Comparison of ENCODE assay signal across 8 mouse cellular contexts in the genomic region with DNA sequence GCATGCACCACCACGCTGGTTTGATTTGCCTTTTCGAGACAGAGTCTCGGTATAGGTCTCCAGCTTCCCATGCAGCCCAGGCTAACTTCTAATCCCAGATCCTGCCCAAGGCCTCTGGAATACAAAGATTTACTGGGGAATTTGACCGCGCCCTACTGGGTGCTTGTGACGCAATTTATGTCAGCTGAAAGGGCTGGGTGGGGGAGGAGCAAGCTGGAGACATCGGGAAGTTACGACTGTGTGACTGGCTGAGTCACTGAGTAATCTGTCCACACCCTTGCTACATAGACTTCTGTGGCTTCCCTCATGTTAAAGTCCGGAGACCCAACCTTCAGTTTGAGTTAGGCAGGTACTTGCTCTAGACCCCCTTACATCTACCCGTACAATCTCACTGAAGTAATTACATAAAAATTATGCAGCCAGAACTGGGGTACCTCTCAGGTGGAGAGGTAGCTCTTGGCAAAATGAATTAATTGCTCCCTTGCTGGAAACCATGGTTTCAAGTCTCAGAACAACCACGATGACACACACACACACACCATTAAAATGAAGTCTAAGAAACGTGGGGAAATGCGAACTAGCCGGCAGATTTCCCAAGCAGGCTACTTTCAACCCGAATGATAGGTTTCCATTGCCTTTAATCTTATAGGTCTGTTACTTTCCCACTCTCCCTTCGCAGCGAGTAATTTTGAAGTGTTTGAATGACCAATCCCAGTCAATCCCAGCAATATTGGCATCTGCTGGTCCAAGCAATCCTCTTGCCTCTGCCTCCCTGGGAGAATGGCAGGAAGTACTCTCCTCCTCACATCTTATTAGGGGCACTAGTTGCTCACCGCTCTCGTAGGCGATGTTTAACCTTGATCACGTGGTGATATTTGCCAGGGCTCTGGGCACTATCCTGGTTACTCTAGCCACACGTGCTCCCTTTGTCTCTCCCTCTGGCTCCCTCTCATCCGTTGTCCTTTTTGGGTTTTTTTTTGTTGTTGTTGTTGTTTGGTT. TPM values are rescaled to one million over a fixed set of nuclear protein-coding genes. Genes with fewer than 3 reads are reported as not detected.
DNase-seq lines count a peak whose midpoint lies in the region; ATAC-seq and TF ChIP-seq lines count a peak whose summit lies in the region.

A gene (minus strand): TSS at position 115 of the 999 bp plus-strand sequence.

- peak; percentile 100 for DNase-seq in R1 (ENCODE audit: low read depth, low spot score)
- DNase-seq in forebrain, postnatal 0 days, result no peak
- no peak for DNase-seq in hindbrain, embryonic 14.5 days (ENCODE audit: low spot score)
- DNase-seq in kidney, postnatal 14 days, result no peak
- no peak for DNase-seq in kidney, adult 9 months

- no peak for TF ChIP-seq CTCF in C2C12 (IDR thresholded peaks at IDR 0.05; ENCODE audit: control insufficient read depth, insufficient read depth, insufficient read length)
- TF ChIP-seq CTCF in forebrain, postnatal 0 days (IDR thresholded peaks at IDR 0.05; ENCODE audit: low read depth), result no peak

- no peaks in the 10 kb centered on the region for H3K79me2 ChIP-seq in C2C12 (ENCODE audit: control insufficient read depth, insufficient read depth)

- no peaks in the 10 kb centered on the region for H3K27me3 ChIP-seq in C2C12 (ENCODE audit: control insufficient read depth, insufficient read depth, insufficient read length)
- H3K27me3 ChIP-seq in forebrain, postnatal 0 days (ENCODE audit: insufficient read depth, low read length), result no peaks in the 10 kb centered on the region
- H3K27me3 ChIP-seq in hindbrain, embryonic 14.5 days (ENCODE audit: control insufficient read depth, insufficient read depth, low read length), result no peaks in the 10 kb centered on the region
- peaks cover 5% of the 10 kb centered on the region; the same call in 1 of the 2 replicates for H3K27me3 ChIP-seq in liver, embryonic 15.5 days

- H3K4me1 ChIP-seq in forebrain, postnatal 0 days (ENCODE audit: insufficient read depth), result no peaks in the 10 kb centered on the region
- no peaks in the 10 kb centered on the region for H3K4me1 ChIP-seq in hindbrain, embryonic 14.5 days (replicated peaks; ENCODE audit: control insufficient read depth, insufficient read depth, low read length)
- peaks cover 14% of the 10 kb centered on the region for H3K4me1 ChIP-seq in liver, embryonic 15.5 days (replicated peaks)

- H3ac ChIP-seq in C2C12 (ENCODE audit: control insufficient read depth, insufficient read length, low read depth), result no peak within 1 kb of the TSS

- 92% methylated on average over 23 of the region's 23 CpGs for WGBS in forebrain, postnatal 0 days
- 92% methylated on average over 23 of the region's 23 CpGs for WGBS in hindbrain, embryonic 14.5 days
- 64% methylated on average over 23 of the region's 23 CpGs for WGBS in liver, embryonic 15.5 days (ENCODE audit: insufficient replicate concordance)

- no peak for ATAC-seq in forebrain, postnatal 0 days
- ATAC-seq in hindbrain, embryonic 14.5 days (ENCODE audit: low FRiP score), result no peak
- ATAC-seq in liver, embryonic 15.5 days (ENCODE audit: insufficient read depth), result peak; percentile 61
- peak; percentile 93 for ATAC-seq in neutrophil, adult 5-6 weeks (ENCODE audit: extremely low read depth, insufficient number of reproducible peaks, low FRiP score, poor library complexity, severe bottlenecking)

- no peaks in the 10 kb centered on the region for H3K9me3 ChIP-seq in forebrain, postnatal 0 days (ENCODE audit: low read length)
- no peaks in the 10 kb centered on the region for H3K9me3 ChIP-seq in hindbrain, embryonic 14.5 days (ENCODE audit: control insufficient read depth, low read length)
- no peaks in the 10 kb centered on the region for H3K9me3 ChIP-seq in liver, embryonic 15.5 days (replicated peaks)

- H3K79me3 ChIP-seq in C2C12 (ENCODE audit: low read depth), result no peaks in the 10 kb centered on the region

- H3K9ac ChIP-seq in forebrain, postnatal 0 days, result no peak within 1 kb of the TSS
- no peak within 1 kb of the TSS for H3K9ac ChIP-seq in hindbrain, embryonic 14.5 days
- no peak within 1 kb of the TSS for H3K9ac ChIP-seq in liver, embryonic 15.5 days

- no peaks in the 10 kb centered on the region for H3K36me3 ChIP-seq in C2C12 (ENCODE audit: control insufficient read depth, insufficient read depth)
- no peaks in the 10 kb centered on the region for H3K36me3 ChIP-seq in forebrain, postnatal 0 days (ENCODE audit: insufficient read depth)
- no peaks in the 10 kb centered on the region for H3K36me3 ChIP-seq in hindbrain, embryonic 14.5 days (replicated peaks; ENCODE audit: control insufficient read depth, insufficient read depth)
- no peaks in the 10 kb centered on the region for H3K36me3 ChIP-seq in liver, embryonic 15.5 days (replicated peaks)

- no peak within 1 kb of the TSS for H3K27ac ChIP-seq in forebrain, postnatal 0 days (ENCODE audit: low read depth, low read length)
- no peak within 1 kb of the TSS for H3K27ac ChIP-seq in hindbrain, embryonic 14.5 days
- no peak within 1 kb of the TSS; the same call in 1 of the 2 replicates for H3K27ac ChIP-seq in liver, embryonic 15.5 days (replicated peaks)

- H3K4me2 ChIP-seq in forebrain, postnatal 0 days (ENCODE audit: low read depth), result no peak within 1 kb of the TSS
- no peak within 1 kb of the TSS for H3K4me2 ChIP-seq in hindbrain, embryonic 14.5 days (replicated peaks)
- H3K4me2 ChIP-seq in liver, embryonic 15.5 days, result no peak within 1 kb of the TSS; the same call in 1 of the 2 replicates

- H3K4me3 ChIP-seq in C2C12 (ENCODE audit: insufficient read depth, poor library complexity, severe bottlenecking), result no peak within 1 kb of the TSS
- H3K4me3 ChIP-seq in forebrain, postnatal 0 days (ENCODE audit: low read depth, low read length), result no peak within 1 kb of the TSS
- H3K4me3 ChIP-seq in hindbrain, embryonic 14.5 days (replicated peaks; ENCODE audit: low read length), result no peak within 1 kb of the TSS
- no peak within 1 kb of the TSS for H3K4me3 ChIP-seq in liver, embryonic 15.5 days (replicated peaks)

TF ChIP-seq in C2C12, 6 proteins besides CTCF, POLR2A, EP300 and RAD21:
- TF ChIP-seq MYOD1 (IDR thresholded peaks at IDR 0.05; ENCODE audit: control insufficient read depth, insufficient read length, low read depth) (no peak), MYOG (IDR thresholded peaks at IDR 0.05; ENCODE audit: control insufficient read depth, extremely low read depth, insufficient read length) (no peak), USF1 (IDR thresholded peaks at IDR 0.05; ENCODE audit: low read depth) (peak; percentile 14), FOSL1 (IDR thresholded peaks at IDR 0.05; ENCODE audit: insufficient read depth, low read length, poor library complexity, severe bottlenecking) (peak; percentile 66), MAX (IDR thresholded peaks at IDR 0.05) (peak; percentile 74), CEBPB (IDR thresholded peaks at IDR 0.05; ENCODE audit: low read depth) (peak; percentile 94)

RNA-seq across cellular contexts. Expression of the gene that starts here (rescaled TPM):
- 19.6 TPM for polyA plus RNA-seq in C2C12 (2012; fragmentation: generic; extraction: Trizol)
- 35.5 and 43.9 TPM in 2 replicates for total RNA-seq in forebrain, postnatal 0 days (2014; rRNA removed)
- 13.0 and 16.3 TPM in 2 replicates for polyA plus RNA-seq in forebrain, postnatal 0 days (2015; fragmentation: Nextera tagmentation; extraction: Ambion mirVana)
- 25.6 and 27.0 TPM in 2 replicates for polyA plus RNA-seq in hindbrain, embryonic 14.5 days (2014; fragmentation: Nextera tagmentation; extraction: Ambion mirVana)
- polyA plus RNA-seq in liver, embryonic 15.5 days (2015; fragmentation: Nextera tagmentation; extraction: Ambion mirVana), result 8.1 and 8.5 TPM in 2 replicates
- total RNA-seq in neutrophil, adult 5-6 weeks (2017), result 23.0 and 26.6 TPM in 2 replicates

Comparison
In these comparisons a context has a peak if more than half of its experiments do, and no peak if none do; other contexts are left out.
1. ATAC-seq: peak in liver, embryonic 15.5 days (single experiment) and neutrophil, adult 5-6 weeks (single experiment); none in forebrain, postnatal 0 days (single experiment) and hindbrain, embryonic 14.5 days (single experiment).